8 mouse cellular contexts compared by ENCODE assay signal in genomic region chr15:97784092-97784559, GRCm38 (mm10). TPM values are rescaled to one million over a fixed set of nuclear protein-coding genes. Genes with fewer than 3 reads are reported as not detected.
DNase-seq lines count a peak whose midpoint lies in the region; ATAC-seq and TF ChIP-seq lines count a peak whose summit lies in the region.

No protein-coding gene starts in this region.

- H3K27ac ChIP-seq in cortical plate, adult 2 months (ENCODE audit: insufficient read depth, low read length), result peak overlapping the region; percentile 96
- H3K27ac ChIP-seq in intestine, embryonic 15.5 days, result no peak overlapping the region

- H3K4me1 ChIP-seq in cortical plate, adult 2 months (ENCODE audit: control insufficient read depth, insufficient read depth, low read length), result peaks cover 13% of the 10 kb centered on the region
- H3K4me1 ChIP-seq in intestine, embryonic 15.5 days (replicated peaks), result peaks cover 24% of the 10 kb centered on the region

- ATAC-seq in intestine, embryonic 15.5 days, result peak; percentile 92

- peak overlapping the region; percentile 98 for H3K4me3 ChIP-seq in cortical plate, adult 2 months (ENCODE audit: insufficient read depth, low read length)
- H3K4me3 ChIP-seq in intestine, embryonic 15.5 days (replicated peaks), result peak overlapping the region; percentile 70

- H3K27me3 ChIP-seq in intestine, embryonic 15.5 days (replicated peaks), result no peaks in the 10 kb centered on the region

- intact Hi-C loops in left cerebral cortex, postnatal 25 days (cut with DNase I), result loop anchor here (2.0 to 5.0 kb wide), 4 partner anchors 47 to 179 kb away; no protein-coding TSS in a partner anchor

- H3K9ac ChIP-seq in intestine, embryonic 15.5 days, result peak overlapping the region; percentile 75

- WGBS in intestine, embryonic 15.5 days, result 2% methylated on average over 38 of the region's 39 CpGs

- peak; percentile 92 for DNase-seq in adipocyte (ENCODE audit: low spot score)
- peak; percentile 92 for DNase-seq in gastrocnemius, postnatal 25 days
- DNase-seq in left cerebral cortex, postnatal 25 days (ENCODE audit: low spot score in 2 of 2), result peak; percentile 85
- DNase-seq in mesoderm, embryonic 11.5 days (ENCODE audit: low read depth, low spot score), result peak; percentile 89
- DNase-seq in right cerebral cortex, postnatal 25 days, result peak; percentile 85
- DNase-seq in urinary bladder, postnatal 4 days (ENCODE audit: low spot score in 2 of 2), result peak; percentile 85 to 91

- H3K4me2 ChIP-seq in intestine, embryonic 15.5 days (replicated peaks), result peak overlapping the region; percentile 93

- no peaks in the 10 kb centered on the region for H3K9me3 ChIP-seq in intestine, embryonic 15.5 days

- 0 out of 2 replicates have a peak, but pooled peaks have one; percentile 49 for TF ChIP-seq POLR2A in cortical plate, adult 2 months (IDR thresholded peaks at IDR 0.05; ENCODE audit: extremely low read depth, insufficient read depth, low read length)

- TF ChIP-seq CTCF in cortical plate, adult 2 months (IDR thresholded peaks at IDR 0.05; ENCODE audit: extremely low read depth, insufficient read depth, low read length), result peak; percentile 56

- no peaks in the 10 kb centered on the region for H3K36me3 ChIP-seq in intestine, embryonic 15.5 days

RNA-seq across cellular contexts. Expression of gene Slc48a1, which starts 5.8 kb away (rescaled TPM):
- polyA plus RNA-seq in cortical plate, adult 2 months (2012; rRNA removed), result 140 and 155 TPM in 2 replicates
- 10 to 100 TPM; 44.7 to 47.2 TPM for total RNA-seq in gastrocnemius, postnatal 25 days (2021)
- polyA plus RNA-seq in intestine, embryonic 15.5 days (2015; fragmentation: Nextera tagmentation; extraction: Ambion mirVana), result 23.9 and 25.1 TPM in 2 replicates
- 100 to 1,000 TPM; 181 to 190 TPM for total RNA-seq in left cerebral cortex, postnatal 25 days (2021)

RNA-seq across cellular contexts. Expression of gene Rapgef3, which starts 16.4 kb away (rescaled TPM):
- 40.2 and 45.9 TPM in 2 replicates for polyA plus RNA-seq in cortical plate, adult 2 months (2012; rRNA removed)
- total RNA-seq in gastrocnemius, postnatal 25 days (2021), result 1 to 10 TPM; 3.7 to 8.1 TPM
- polyA plus RNA-seq in intestine, embryonic 15.5 days (2015; fragmentation: Nextera tagmentation; extraction: Ambion mirVana), result 6.9 and 7.8 TPM in 2 replicates
- 10 to 100 TPM; 33.1 to 35.1 TPM for total RNA-seq in left cerebral cortex, postnatal 25 days (2021)

RNA-seq across cellular contexts. Expression of gene Endou, which starts 53.0 kb away (rescaled TPM):
- 3.9 and 4.0 TPM in 2 replicates for polyA plus RNA-seq in cortical plate, adult 2 months (2012; rRNA removed)
- total RNA-seq in gastrocnemius, postnatal 25 days (2021), result under 1 TPM; 0.36 to 0.91 TPM
- polyA plus RNA-seq in intestine, embryonic 15.5 days (2015; fragmentation: Nextera tagmentation; extraction: Ambion mirVana), result 0.09 and 0.21 TPM in 2 replicates
- total RNA-seq in left cerebral cortex, postnatal 25 days (2021), result 1 to 10 TPM; 2.3 to 2.7 TPM
